Mouse (Mus musculus) small intestine, adult 2 months (tissue): ENCODE measurements around the gene Ndc1. TPM values are rescaled to one million over a fixed set of nuclear protein-coding genes. Genes with fewer than 3 reads are reported as not detected.
A peak's percentile ranks its signal among the peaks of the same experiment; 100 is the strongest.

Experiments used
- H3K27ac ChIP-seq: fragments of 200-500 bp; 2 replicates; pipeline ENCODE4 v1.5.1; 2012; ENCODE audit warnings: low read depth, low read length, control low read depth, inconsistent platforms; ENCODE audit not compliant: insufficient read depth
- H3K27me3 ChIP-seq: fragments of 200-500 bp; 2 replicates; pipeline ENCODE4 v1.6.1; 2012; ENCODE audit warnings: mild to moderate bottlenecking, moderate library complexity, low read length, inconsistent platforms; ENCODE audit not compliant: control insufficient read depth, insufficient read depth
- H3K36me3 ChIP-seq: fragments of 200-500 bp; 2 replicates; pipeline ENCODE4 v1.6.1; 2012; ENCODE audit warnings: mild to moderate bottlenecking, low read length, control low read depth, inconsistent platforms; ENCODE audit not compliant: control insufficient read depth, insufficient read depth
- H3K4me1 ChIP-seq: fragments of 200-500 bp; 2 replicates; pipeline ENCODE4 v1.6.1; 2012; ENCODE audit warnings: low read length, inconsistent platforms, mixed read lengths; ENCODE audit not compliant: control insufficient read depth, insufficient read depth, insufficient read length
- H3K4me3 ChIP-seq: fragments of 200-500 bp; 2 replicates; pipeline ENCODE4 v1.5.1; 2012; ENCODE audit warnings: low read depth, mild to moderate bottlenecking, control low read depth, inconsistent platforms, low read length, moderate library complexity
- CTCF ChIP-seq: fragments of 200-500 bp; IDR thresholded peaks from 2 replicates; pipeline ENCODE4 v1.5.1; 2012; ENCODE audit warnings: low read depth, mild to moderate bottlenecking, control low read depth, inconsistent platforms, low read length, moderate library complexity, mixed read lengths; ENCODE audit not compliant: insufficient replicate concordance, insufficient read length; ENCODE audit errors: extremely low read depth
- POLR2A ChIP-seq: fragments of 200-500 bp; IDR thresholded peaks from 2 replicates; pipeline ENCODE4 v1.6.1; 2012; ENCODE audit warnings: low read depth, mild to moderate bottlenecking, control low read depth, inconsistent platforms, low read length, moderate library complexity
- WGBS: fragments of 180-500 bp; shearing (Covaris S2); methylation state at CpG from one replicate; pipeline ENCODE4 v1.1.7; 2018; 5-methylcytosine and 5-hydroxymethylcytosine counted together
- polyA plus RNA-seq: library from polyadenylated mRNA; depleted of rRNA; stranded (reverse); fragments of >200 nt; gene quantifications from 2 replicates; pipeline ENCODE4 v1.2.3, GENCODE M21; 2012

Gene Ndc1
- polyA plus RNA-seq, 1 experiment = 5.6 TPM

DNA sequence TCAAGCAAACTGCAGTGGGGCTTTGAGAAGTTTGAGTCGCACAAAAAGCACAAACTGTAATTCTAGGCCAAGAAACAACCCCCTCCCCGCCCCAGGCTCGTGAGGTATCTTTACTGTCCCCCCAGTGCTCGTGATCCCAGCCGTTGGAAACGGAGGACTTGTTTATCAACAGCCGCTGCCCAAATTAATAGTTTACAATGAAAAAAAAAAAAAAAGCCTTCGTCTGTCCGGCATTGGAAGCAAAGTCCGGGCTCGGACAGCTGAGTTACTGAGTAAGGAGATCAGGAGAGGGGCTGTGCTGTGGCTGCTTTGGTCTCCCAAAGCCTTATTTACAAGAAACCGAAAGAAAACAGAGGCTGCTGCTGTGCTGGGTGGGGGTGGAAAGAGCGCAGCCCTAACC lies 72.7 kb downstream of the Ndc1 start:
- peaks cover 48% of the 10 kb centered on the region for H3K27me3 ChIP-seq
- no peak overlapping the region for H3K27ac ChIP-seq
- peaks cover 4% of the 10 kb centered on the region; the same call in 1 of the 2 replicates for H3K4me1 ChIP-seq
- TF ChIP-seq CTCF (no peak), POLR2A (no peak)
- H3K4me3 ChIP-seq = peak overlapping the region; percentile 21
- H3K36me3 ChIP-seq = no peaks in the 10 kb centered on the region
- 14% methylated on average over 13 of the region's 13 CpGs for WGBS

DNA sequence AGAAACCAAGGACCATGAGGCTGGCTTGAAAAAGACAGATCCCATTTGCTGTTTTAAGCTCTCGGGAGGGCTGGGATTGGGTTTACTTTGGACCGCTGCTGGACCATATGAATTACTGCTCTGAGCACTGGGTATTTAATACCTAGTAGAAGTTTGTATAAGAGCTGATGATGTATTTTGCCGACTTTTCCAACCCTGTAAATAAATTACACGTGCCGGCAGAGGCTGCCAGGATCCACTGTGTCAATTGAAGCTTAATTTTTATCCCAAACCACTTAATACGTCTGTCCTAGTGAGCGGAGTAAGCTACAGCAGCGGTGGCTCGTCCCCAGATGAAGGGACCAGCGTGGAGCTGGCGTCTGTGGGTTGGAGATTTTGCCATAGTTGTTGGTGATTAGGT lies 74.7 kb downstream of the Ndc1 start:
- no peak overlapping the region for H3K27ac ChIP-seq
- TF ChIP-seq POLR2A (no peak), CTCF (no peak)
- no peaks in the 10 kb centered on the region for H3K4me1 ChIP-seq

DNA sequence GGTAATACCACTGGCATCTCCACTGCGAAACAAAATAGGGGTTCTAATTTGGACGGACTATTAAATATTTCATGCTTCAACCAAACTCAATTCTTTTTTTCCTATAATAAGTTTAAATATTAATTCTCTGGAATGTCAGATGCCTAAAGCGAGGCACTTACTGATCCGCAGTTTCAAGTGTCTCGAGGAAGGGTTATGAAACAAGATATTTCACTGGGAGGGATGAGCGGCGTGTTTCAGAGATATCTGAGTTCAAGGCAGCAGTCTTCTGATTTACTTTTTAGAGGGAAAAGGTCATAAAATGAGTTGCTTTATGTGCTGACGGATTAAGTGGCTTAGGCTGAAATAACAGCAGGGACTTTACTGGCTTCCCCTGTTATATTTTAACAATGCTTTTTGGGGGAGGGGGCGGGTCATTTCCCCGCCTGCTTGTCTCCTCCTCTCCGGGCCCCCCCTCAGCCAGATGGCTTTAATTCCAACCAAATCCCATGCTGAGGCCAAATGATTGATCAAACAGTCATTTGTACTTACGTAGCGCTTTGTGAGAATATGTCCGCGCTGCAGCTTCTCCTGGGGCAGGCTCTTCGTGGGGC lies 75.4 kb downstream of the Ndc1 start:
- H3K27me3 ChIP-seq = peaks cover 33% of the 10 kb centered on the region
- no peak overlapping the region for H3K4me3 ChIP-seq
- whole genome bisulfite sequencing = 38% methylated on average over 16 of the region's 16 CpGs
- H3K27ac ChIP-seq = no peak overlapping the region
- no peaks in the 10 kb centered on the region for H3K36me3 ChIP-seq
- no peak for TF ChIP-seq POLR2A
- no peak for TF ChIP-seq CTCF
- no peaks in the 10 kb centered on the region for H3K4me1 ChIP-seq

More for the DNA sequence above, 74.7 kb downstream of the Ndc1 start:
- WGBS = 41% methylated on average over 11 of the region's 11 CpGs
- no peaks in the 10 kb centered on the region for H3K36me3 ChIP-seq
- peaks cover 38% of the 10 kb centered on the region for H3K27me3 ChIP-seq
- H3K4me3 ChIP-seq = no peak overlapping the region

DNA sequence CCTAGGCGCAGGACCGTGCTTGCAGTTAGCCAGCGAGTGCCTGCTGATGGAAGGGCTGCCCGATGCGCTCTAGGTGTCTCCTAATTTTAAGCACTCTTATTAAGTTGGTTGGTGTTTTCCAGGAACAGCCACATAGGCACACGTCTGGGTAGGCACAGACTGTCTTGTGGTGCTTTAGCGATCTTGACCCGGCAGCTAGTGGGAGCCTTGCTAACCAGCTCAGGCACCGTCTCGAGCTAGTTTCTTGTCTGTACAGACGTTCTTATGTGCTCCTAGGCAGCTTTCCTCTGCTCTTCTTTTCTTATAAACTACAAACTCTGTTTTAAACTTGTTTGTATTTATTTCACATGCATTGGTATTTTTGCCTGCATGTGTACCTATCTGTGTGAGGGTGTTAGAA lies 76.0 kb downstream of the Ndc1 start:
- H3K27ac ChIP-seq = no peak overlapping the region
- no peaks in the 10 kb centered on the region for H3K4me1 ChIP-seq
- H3K36me3 ChIP-seq = no peaks in the 10 kb centered on the region
- peaks cover 32% of the 10 kb centered on the region for H3K27me3 ChIP-seq
- TF ChIP-seq POLR2A (no peak), CTCF (no peak)
- H3K4me3 ChIP-seq = no peak overlapping the region
- 56% methylated on average over 11 of the region's 11 CpGs for WGBS

DNA sequence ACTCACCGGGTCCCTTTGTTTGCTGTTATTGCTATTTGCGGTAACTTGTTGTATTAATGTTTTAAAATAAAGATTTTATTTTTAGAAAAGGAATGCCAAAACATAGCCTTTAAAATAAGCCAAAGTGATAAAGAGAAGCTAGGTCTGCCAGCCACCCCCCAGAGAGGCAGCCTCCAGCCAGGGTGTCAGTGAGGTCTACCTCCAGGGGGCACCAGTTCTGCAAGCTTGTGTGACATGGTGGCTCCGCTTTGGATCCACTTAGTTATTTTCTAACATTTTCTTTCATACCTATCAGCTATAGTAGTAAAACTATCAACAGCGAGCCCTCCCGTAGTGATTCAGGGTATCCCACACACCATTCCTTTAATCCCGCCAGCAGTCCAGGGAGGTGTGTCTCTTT lies 80.9 kb downstream of the Ndc1 start:
- TF ChIP-seq POLR2A (no peak), CTCF (no peak)
- no peak overlapping the region for H3K27ac ChIP-seq
- H3K4me3 ChIP-seq = no peak overlapping the region
- 0 out of 2 replicates have a peak, but pooled peaks cover 3% of the 10 kb centered on the region for H3K27me3 ChIP-seq
- H3K36me3 ChIP-seq = no peaks in the 10 kb centered on the region
- WGBS = 81% methylated on average over 6 of the region's 6 CpGs
- H3K4me1 ChIP-seq = no peaks in the 10 kb centered on the region

DNA sequence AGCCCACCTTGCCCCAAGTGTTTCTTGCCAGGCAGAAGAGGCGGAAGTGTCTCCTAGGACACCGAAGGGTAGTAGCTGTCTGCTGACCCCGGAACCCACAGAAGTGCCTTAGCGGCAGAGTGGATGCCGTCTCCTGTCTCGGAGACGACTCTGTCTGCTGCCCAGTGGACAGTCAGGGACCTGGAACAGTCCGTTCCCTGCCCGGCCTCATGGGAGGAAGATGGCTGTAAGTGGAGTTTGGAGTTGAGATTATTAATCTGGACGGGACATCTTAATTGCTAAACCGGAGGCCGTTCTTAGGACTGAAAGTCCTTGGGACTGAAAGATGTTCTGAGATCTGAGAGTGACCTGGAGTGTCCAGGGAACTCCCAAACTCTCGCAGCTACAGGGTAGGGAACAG lies 81.9 kb downstream of the Ndc1 start:
- Histone ChIP-seq H3K4me3 (no peak overlapping the region), H3K27me3 (0 out of 2 replicates have a peak, but pooled peaks cover 3% of the 10 kb centered on the region), H3K36me3 (no peaks in the 10 kb centered on the region), H3K27ac (no peak overlapping the region), H3K4me1 (no peaks in the 10 kb centered on the region)
- TF ChIP-seq CTCF (no peak), POLR2A (no peak)
- 75% methylated on average over 13 of the region's 13 CpGs for WGBS

DNA sequence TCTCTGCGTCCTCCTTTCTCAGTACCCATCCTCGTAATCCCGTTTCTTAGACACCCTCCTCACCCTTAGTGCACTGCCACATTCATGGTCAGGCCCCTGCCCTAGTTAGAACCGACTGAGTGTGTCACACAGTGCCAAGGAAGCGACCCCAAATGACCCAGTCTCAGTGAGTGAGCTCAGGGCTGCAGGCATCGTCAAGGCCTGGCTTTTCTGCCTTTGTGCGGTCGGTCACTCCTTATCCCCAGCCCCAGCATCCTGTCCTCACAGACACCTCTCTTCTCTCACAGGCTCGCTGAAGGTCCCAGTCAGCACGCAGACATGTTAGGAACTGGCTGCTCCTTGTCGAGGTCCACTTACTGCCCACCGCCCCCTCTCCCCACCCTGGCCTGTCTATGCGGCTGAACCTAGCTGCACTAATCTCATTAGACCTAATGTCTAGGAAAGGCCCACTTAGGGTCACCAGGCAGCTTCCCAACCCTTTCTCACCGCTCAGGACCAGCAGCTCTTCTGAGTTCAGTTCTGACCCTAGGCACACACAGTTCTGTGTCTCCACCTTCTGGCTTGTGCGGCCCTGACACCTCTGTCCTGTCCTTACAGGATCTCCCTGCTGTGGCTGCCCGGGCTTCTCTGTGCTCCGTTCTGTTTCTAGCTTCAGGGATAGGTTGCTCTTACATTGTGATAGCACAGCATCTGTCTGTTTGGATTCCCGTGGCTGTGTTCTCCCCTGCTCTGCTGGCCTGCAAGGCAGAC lies 84.9 kb downstream of the Ndc1 start:
- WGBS = 82% methylated on average over 18 of the region's 18 CpGs
- Histone ChIP-seq H3K27me3 (0 out of 2 replicates have a peak, but pooled peaks cover 3% of the 10 kb centered on the region), H3K27ac (no peak overlapping the region), H3K4me1 (no peaks in the 10 kb centered on the region), H3K36me3 (no peaks in the 10 kb centered on the region), H3K4me3 (no peak overlapping the region)
- TF ChIP-seq POLR2A (no peak), CTCF (no peak)
